Mouse (Mus musculus) midbrain, embryonic 16.5 days (tissue): Measurements from ENCODE around the gene Kcnq4. TPM values are rescaled to one million over a fixed set of nuclear protein-coding genes. Genes with fewer than 3 reads are reported as not detected.
A peak's percentile ranks its signal among the peaks of the same experiment; 100 is the strongest.

Experiments
- ATAC-seq: fragments of 200-750 bp; cut with Nextera tagmentation; 2 replicates; pipeline ENCODE4 v1.8.0; 2017; ENCODE audit warnings: moderate TSS enrichment
- H3K27ac ChIP-seq: fragments of 300-500 bp; sonication (generic); 2 replicates; pipeline ENCODE4 v1.5.1; 2014; ENCODE audit warnings: mild to moderate bottlenecking, low read length, mixed read lengths
- H3K27me3 ChIP-seq: fragments of 300-500 bp; sonication (generic); 2 replicates; pipeline ENCODE4 v1.6.1; 2014; ENCODE audit warnings: low read depth, low read length, mixed read lengths; ENCODE audit not compliant: control insufficient read depth, insufficient read depth
- H3K36me3 ChIP-seq: fragments of 300-500 bp; sonication (generic); 2 replicates; pipeline ENCODE4 v1.6.1; 2014; ENCODE audit warnings: mild to moderate bottlenecking, low read length, moderate library complexity, mixed read lengths; ENCODE audit not compliant: control insufficient read depth, insufficient read depth
- H3K4me1 ChIP-seq: fragments of 300-500 bp; sonication (generic); 2 replicates; pipeline ENCODE4 v1.6.1; 2014; ENCODE audit warnings: mild to moderate bottlenecking, low read length, mixed read lengths; ENCODE audit not compliant: control insufficient read depth, insufficient read depth
- H3K4me2 ChIP-seq: fragments of 300-500 bp; sonication (generic); 2 replicates; pipeline ENCODE4 v1.6.1; 2014; ENCODE audit warnings: mild to moderate bottlenecking, low read length, mixed read lengths
- H3K4me3 ChIP-seq: fragments of 300-500 bp; sonication (generic); 2 replicates; pipeline ENCODE4 v1.5.1; 2014; ENCODE audit warnings: low read depth, mild to moderate bottlenecking, low read length, moderate library complexity, mixed read lengths
- H3K9ac ChIP-seq: fragments of 300-500 bp; sonication (generic); 2 replicates; pipeline ENCODE4 v1.6.1; 2014; ENCODE audit warnings: low read depth, low read length, mixed read lengths
- H3K9me3 ChIP-seq: fragments of 300-500 bp; sonication (generic); replicated peaks from 2 replicates; pipeline ENCODE4 v1.6.1; 2014; ENCODE audit warnings: mild to moderate bottlenecking, low read length, mixed read lengths; ENCODE audit not compliant: control insufficient read depth, poor library complexity, severe bottlenecking
- WGBS: fragments of 180-500 bp; shearing (Covaris S2); extraction: QIAGEN DNeasy Blood & Tissue Kit; methylation state at CpG from one replicate; pipeline ENCODE4 v1.1.7; 2014; 5-methylcytosine and 5-hydroxymethylcytosine counted together
- polyA plus RNA-seq: library from polyadenylated mRNA; unstranded; fragments of >200 nt; fragmentation: Nextera tagmentation; extraction: Ambion mirVana; gene quantifications from 2 replicates; pipeline ENCODE4 v1.2.1, GENCODE M21; 2015

Gene Kcnq4
- polyA plus RNA-seq, 1 experiment from 2014 or later: 5.8 TPM

DNA sequence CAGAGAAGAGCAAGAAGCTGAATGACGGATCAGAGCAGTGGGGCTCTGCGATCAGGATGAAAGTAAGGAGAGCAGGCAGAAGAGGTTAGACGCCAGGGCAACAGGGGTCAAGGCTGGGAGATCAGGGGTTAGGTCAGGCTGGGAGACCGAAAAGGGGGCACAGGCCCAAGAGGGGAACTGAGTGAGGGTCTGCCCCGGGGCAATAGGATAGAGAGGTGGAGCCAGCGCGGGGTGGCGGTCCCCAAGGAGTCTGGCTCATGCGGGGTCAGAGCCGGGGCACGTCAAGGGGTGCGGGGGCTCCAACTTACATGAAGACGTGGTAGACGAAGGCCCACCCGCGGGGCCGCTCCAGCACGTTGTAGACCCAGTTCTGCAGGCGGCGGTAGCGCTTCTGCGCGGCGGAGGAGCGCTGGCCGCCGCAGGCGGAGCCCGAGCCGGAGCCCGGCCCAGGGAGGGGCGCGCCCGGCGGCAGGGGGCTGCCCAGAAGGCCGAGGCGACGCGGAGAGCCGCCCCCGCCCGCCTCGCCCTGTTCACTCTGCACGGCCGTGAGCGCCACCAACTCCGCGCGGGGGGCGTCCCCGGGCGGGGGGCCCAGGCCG, 1.8 kb downstream of the Kcnq4 start:
- WGBS: 7% methylated on average over 19 of the region's 53 CpGs
- Histone ChIP-seq H3K9ac (peak overlapping the region; percentile 66), H3K27ac (no peak overlapping the region), H3K27me3 (peaks cover 31% of the 10 kb centered on the region), H3K4me2 (peak overlapping the region; percentile 99), H3K9me3 (no peaks in the 10 kb centered on the region), H3K4me3 (peak overlapping the region; percentile 61), H3K4me1 (peaks cover 4% of the 10 kb centered on the region), H3K36me3 (no peaks in the 10 kb centered on the region)
- peak; percentile 67 for ATAC-seq

DNA sequence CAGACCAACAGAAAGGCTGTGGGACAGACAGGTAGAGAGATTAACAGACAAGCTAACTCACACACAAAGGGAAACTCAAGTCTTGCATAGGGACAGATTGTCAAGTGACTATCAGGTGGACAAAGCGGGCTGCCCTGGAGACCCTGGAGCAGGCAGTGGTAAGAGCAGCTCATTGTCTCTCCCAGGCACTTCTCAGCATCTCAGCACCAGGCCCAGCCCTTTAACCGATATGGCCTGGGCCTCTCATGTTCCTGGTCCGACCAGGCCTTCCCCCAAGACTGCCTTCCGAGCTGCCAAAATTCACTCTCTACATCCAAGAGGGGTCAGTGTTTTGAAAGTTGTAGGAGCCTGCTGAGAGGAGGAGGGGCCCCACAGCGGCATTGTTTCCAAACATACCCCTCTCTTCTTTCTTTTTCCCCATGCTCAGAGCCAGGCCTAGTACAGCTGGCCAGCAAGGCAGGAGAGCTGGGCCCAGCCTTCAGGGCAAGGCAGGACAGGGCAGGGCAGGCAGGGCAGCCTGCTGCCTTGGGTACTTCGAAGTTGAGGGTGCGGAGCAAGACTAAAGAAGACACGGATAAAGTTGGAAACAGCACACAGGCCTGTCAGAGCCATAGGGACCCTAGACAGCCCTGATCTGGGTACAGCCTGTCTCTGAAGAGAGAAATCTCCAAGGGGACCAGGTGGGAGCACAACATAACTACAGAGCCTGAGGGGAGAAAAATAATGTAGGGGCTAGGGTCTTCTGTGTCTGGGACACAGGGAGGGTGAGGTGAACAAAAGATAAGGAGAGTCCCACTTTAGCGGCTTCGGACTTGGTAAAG, 2.5 kb downstream of the Kcnq4 start:
- no peak overlapping the region for H3K9ac ChIP-seq
- H3K4me3 ChIP-seq: peak overlapping the region; percentile 61; the same call in 1 of the 2 replicates
- no peak overlapping the region for H3K27ac ChIP-seq
- no peak for ATAC-seq
- peaks cover 4% of the 10 kb centered on the region for H3K4me1 ChIP-seq
- H3K9me3 ChIP-seq: no peaks in the 10 kb centered on the region
- H3K4me2 ChIP-seq: peak overlapping the region; percentile 99
- peaks cover 31% of the 10 kb centered on the region for H3K27me3 ChIP-seq
- 14% methylated on average over 10 of the region's 10 CpGs for WGBS
- no peaks in the 10 kb centered on the region for H3K36me3 ChIP-seq

DNA sequence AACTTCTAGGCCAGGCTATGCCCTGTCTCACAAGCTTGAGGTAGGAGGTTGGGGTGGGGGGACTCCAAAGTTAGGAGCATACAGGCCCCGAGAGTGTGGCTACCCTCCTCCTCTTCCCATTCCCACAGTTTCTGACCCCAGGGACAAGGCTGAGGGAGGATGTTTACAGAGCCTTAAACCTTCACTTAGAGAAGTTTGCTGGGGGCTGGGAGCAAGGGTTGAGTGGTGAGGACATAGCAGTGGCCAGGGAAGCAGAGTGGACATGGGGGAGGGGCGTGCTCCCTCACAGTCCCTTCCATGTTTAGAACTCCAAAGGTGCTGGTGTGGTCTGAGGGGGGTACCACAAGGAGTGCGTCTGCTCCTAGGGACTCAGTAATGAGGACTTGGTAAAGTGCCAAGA, 4.8 kb downstream of the Kcnq4 start:
- Histone ChIP-seq H3K4me3 (no peak overlapping the region), H3K9ac (no peak overlapping the region), H3K4me1 (peaks cover 2% of the 10 kb centered on the region), H3K9me3 (no peaks in the 10 kb centered on the region), H3K36me3 (no peaks in the 10 kb centered on the region), H3K27ac (no peak overlapping the region), H3K4me2 (no peak overlapping the region), H3K27me3 (peaks cover 10% of the 10 kb centered on the region)
- WGBS: 70% methylated on average over 3 of the region's 3 CpGs
- no peak for ATAC-seq

DNA sequence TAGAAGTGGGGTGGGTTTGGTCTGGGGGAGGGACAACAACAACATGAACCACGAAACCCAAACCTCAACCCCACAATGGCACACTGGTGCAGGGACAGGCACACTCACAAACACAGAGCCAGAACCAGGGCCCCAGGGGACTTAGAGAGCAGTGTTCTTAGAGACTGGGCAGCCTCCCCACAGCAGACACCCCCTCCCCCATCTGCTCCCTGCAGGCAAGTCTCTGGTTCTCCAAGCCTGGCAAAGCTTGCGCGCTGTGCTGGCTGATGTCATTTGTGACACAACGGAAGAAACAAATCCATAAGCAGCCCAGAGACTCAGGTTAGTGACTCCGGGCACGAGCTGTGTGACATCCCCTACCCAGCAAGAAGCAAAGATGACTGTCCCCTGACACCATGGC, 7.1 kb downstream of the Kcnq4 start:
- 73% methylated on average over 6 of the region's 6 CpGs for WGBS

DNA sequence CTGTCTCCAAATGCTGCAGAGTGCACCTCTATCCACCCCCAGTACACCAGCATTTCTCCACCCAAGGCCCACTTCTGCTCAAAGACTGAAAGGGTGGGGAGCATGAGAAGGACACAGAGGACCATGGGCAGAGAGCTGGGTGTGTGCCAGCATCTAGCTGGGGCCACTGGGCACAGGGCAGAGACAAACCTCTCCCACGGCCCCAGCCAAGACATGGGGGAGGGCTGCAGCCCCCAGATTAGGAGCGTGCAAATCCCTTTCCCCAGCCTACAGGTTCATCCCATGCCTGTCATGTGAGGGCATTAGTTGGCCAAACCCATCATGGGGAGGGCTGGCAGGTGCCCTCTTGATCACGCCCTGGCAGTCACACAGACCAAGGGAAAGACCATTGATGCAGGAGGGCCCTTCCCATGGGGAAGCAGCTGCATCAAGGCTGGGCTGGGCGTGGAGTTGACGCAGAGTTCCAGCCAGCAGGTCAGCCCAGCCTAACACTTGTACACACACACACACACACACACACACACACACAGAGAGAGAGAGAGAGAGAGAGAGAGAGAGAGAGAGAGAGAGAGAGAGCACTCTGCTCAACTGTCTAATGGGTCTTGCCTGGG, 14.3 kb downstream of the Kcnq4 start:
- H3K4me2 ChIP-seq: no peak overlapping the region
- H3K27me3 ChIP-seq: peaks cover 3% of the 10 kb centered on the region
- no peak overlapping the region for H3K4me3 ChIP-seq
- no peak overlapping the region for H3K27ac ChIP-seq
- peaks cover 6% of the 10 kb centered on the region for H3K4me1 ChIP-seq
- peak; percentile 25 for ATAC-seq
- 56% methylated on average over 5 of the region's 5 CpGs for WGBS
- no peaks in the 10 kb centered on the region for H3K36me3 ChIP-seq
- no peaks in the 10 kb centered on the region for H3K9me3 ChIP-seq
- H3K9ac ChIP-seq: no peak overlapping the region

More for the DNA sequence above, 7.1 kb downstream of the Kcnq4 start:
- 0 out of 2 replicates have a peak, but pooled peaks cover 4% of the 10 kb centered on the region for H3K27me3 ChIP-seq
- no peak overlapping the region for H3K4me3 ChIP-seq
- no peak overlapping the region for H3K9ac ChIP-seq
- no peak overlapping the region for H3K27ac ChIP-seq
- no peaks in the 10 kb centered on the region for H3K36me3 ChIP-seq
- ATAC-seq: no peak
- H3K4me2 ChIP-seq: no peak overlapping the region
- H3K4me1 ChIP-seq: no peaks in the 10 kb centered on the region
- no peaks in the 10 kb centered on the region for H3K9me3 ChIP-seq

DNA sequence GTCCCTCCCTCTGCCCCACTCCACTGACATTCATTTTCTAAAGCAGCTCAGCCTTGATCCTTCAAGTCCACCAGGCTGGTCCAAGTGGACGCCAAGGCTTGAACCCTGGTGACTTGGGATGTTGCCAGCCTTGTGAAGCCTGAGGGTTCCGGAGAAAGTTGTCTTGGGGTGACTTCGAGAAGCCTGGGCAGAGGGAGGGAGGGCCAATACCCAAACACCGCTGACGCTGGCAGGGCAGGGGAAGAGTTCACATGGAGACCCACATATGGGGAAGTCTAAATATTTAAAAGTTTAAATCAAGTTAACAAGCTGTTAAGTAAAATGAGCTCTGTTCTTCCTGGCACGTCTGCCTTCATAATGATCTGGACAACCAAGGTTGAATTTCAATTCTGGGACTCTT, 15.7 kb downstream of the Kcnq4 start:
- no peak for ATAC-seq
- H3K9me3 ChIP-seq: no peaks in the 10 kb centered on the region

DNA sequence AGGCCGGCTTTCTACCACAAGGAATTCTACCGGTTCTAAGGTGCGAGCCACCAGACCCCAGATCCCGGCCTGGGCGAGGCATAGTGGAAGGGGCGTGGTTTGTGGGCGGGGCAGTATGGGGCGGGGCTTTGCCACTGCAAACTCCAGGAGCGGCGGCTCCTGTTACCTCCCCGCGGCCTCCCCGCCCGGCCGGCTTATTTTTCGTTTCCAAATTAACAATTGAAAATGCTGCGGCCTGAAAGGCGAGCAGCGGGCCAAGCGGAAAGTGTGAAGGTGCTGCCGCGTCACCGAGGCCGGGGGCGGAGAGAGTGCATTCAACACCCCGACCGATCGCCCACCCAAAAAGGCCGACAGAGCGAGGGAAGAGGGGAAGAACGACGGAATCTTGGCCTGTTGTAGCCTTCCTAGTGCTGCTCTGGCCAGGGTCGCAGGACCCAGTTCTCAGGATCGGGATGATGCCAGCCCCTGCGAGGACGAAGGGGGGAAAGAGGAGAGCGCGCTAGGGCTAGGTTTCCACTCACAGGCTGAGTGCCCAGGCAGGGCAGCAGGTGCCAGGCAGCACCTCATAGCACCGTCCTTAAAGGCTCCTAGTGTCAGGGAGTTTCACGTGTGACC, 17.3 kb downstream of the Kcnq4 start:
- H3K9me3 ChIP-seq: no peaks in the 10 kb centered on the region
- peaks cover 6% of the 10 kb centered on the region for H3K4me1 ChIP-seq
- H3K4me2 ChIP-seq: peak overlapping the region; percentile 97
- peak overlapping the region; percentile 67 for H3K9ac ChIP-seq
- no peaks in the 10 kb centered on the region for H3K36me3 ChIP-seq
- peak; percentile 60; the same call in 1 of the 2 replicates for ATAC-seq
- H3K4me3 ChIP-seq: peak overlapping the region; percentile 42
- 2% methylated on average over 40 of the region's 40 CpGs for WGBS
- peaks cover 3% of the 10 kb centered on the region for H3K27me3 ChIP-seq
- H3K27ac ChIP-seq: no peak overlapping the region

More for the DNA sequence above, 15.7 kb downstream of the Kcnq4 start:
- WGBS: 84% methylated on average over 6 of the region's 6 CpGs
- Histone ChIP-seq H3K4me2 (no peak overlapping the region), H3K27me3 (peaks cover 3% of the 10 kb centered on the region), H3K27ac (no peak overlapping the region), H3K36me3 (no peaks in the 10 kb centered on the region), H3K9ac (no peak overlapping the region), H3K4me3 (no peak overlapping the region), H3K4me1 (peaks cover 6% of the 10 kb centered on the region)

DNA sequence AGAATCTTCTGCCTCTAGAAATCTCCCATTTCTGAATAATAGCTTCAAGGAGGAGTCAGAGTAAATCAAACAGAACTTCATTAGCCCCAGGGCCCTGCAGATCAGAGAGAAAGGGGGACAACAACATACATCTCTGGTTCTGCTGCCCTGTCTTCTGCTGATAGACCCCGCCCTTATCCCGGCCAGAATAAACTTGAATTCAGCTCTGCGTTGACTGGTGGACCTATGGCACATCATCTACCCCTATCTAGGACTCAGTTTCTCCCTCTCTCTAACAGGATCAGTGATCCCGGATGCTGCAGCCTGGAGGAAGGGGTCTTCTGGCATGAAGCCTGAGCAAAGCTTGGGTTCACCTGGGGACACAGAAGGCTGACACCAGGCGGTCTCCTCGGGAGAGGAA, 17.8 kb downstream of the Kcnq4 start:
- ATAC-seq: 0 out of 2 replicates have a peak, but pooled peaks have one; percentile 6
- Histone ChIP-seq H3K27me3 (peaks cover 3% of the 10 kb centered on the region), H3K27ac (no peak overlapping the region), H3K9ac (peak overlapping the region; percentile 67), H3K36me3 (no peaks in the 10 kb centered on the region), H3K4me1 (peaks cover 6% of the 10 kb centered on the region), H3K9me3 (no peaks in the 10 kb centered on the region), H3K4me3 (peak overlapping the region; percentile 42), H3K4me2 (peak overlapping the region; percentile 97)
- 30% methylated on average over 6 of the region's 6 CpGs for WGBS
